Mouse (Mus musculus) midbrain, embryonic 11.5 days (tissue): ENCODE measurements around the gene Lrrc25. TPM values are rescaled to one million over a fixed set of nuclear protein-coding genes. Genes with fewer than 3 reads are reported as not detected.

Experiments
- ATAC-seq: fragments of 200-750 bp; cut with Nextera tagmentation; 2 replicates; pipeline ENCODE4 v1.8.0; 2017; ENCODE audit warnings: moderate TSS enrichment, moderate library complexity; ENCODE audit not compliant: low FRiP score
- DNase-seq: peaks from one replicate; pipeline ENCODE4 v3.0.0; 2015; ENCODE audit warnings: low spot score; ENCODE audit errors: missing footprints
- H3K27ac ChIP-seq: fragments of 300-500 bp; sonication (generic); 2 replicates; pipeline ENCODE4 v1.5.1; 2014; ENCODE audit warnings: low read depth, low read length
- H3K27me3 ChIP-seq: fragments of 300-500 bp; sonication (generic); 2 replicates; pipeline ENCODE4 v1.6.1; 2014; ENCODE audit warnings: mild to moderate bottlenecking, low read length, moderate library complexity, mixed read lengths; ENCODE audit not compliant: control insufficient read depth, insufficient read depth
- H3K36me3 ChIP-seq: fragments of 300-500 bp; sonication (generic); 2 replicates; pipeline ENCODE4 v1.6.1; 2014; ENCODE audit warnings: mild to moderate bottlenecking, low read length, moderate library complexity, mixed read lengths; ENCODE audit not compliant: control insufficient read depth, insufficient read depth
- H3K4me1 ChIP-seq: fragments of 300-500 bp; sonication (generic); 2 replicates; pipeline ENCODE4 v1.6.1; 2014; ENCODE audit warnings: low read length; ENCODE audit not compliant: control insufficient read depth, insufficient read depth
- H3K4me2 ChIP-seq: fragments of 300-500 bp; sonication (generic); 2 replicates; pipeline ENCODE4 v1.6.1; 2014; ENCODE audit warnings: mild to moderate bottlenecking, moderate library complexity
- H3K4me3 ChIP-seq: fragments of 300-500 bp; sonication (generic); 2 replicates; pipeline ENCODE4 v1.5.1; 2014; ENCODE audit warnings: low read depth, low read length
- H3K9ac ChIP-seq: fragments of 300-500 bp; sonication (generic); 2 replicates; pipeline ENCODE4 v1.6.1; 2014; ENCODE audit warnings: low read length
- H3K9me3 ChIP-seq: fragments of 300-500 bp; sonication (generic); 2 replicates; pipeline ENCODE4 v1.6.1; 2016; ENCODE audit warnings: low read length; ENCODE audit not compliant: control insufficient read depth
- WGBS: fragments of 180-500 bp; shearing (Covaris S2); extraction: QIAGEN DNeasy Blood & Tissue Kit; methylation state at CpG from one replicate; pipeline ENCODE4 v1.1.7; 2014; 5-methylcytosine and 5-hydroxymethylcytosine counted together
- polyA plus RNA-seq: library from polyadenylated mRNA; unstranded; fragments of >200 nt; fragmentation: Nextera tagmentation; extraction: Ambion mirVana; gene quantifications from 2 replicates; pipeline ENCODE4 v1.2.1, GENCODE M21; 2014

The Lrrc25 gene
- polyA plus RNA-seq, 1 experiment from 2014 or later = 1.2 TPM

DNA sequence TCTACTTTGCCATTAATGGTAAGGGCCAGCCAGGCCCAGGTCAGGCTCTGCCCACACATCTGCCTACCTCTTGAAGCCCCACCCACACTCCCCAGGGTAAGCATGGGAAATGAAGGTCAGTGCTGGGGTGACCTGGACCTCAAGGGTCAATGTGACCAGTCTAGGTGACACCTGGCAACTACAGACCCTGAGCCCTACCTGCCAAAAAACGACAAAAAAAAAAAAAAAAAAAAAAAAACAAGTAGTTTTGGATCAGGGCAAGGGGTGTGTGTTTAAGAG, 32.1 kb downstream of the Lrrc25 start:
- Histone ChIP-seq H3K27ac (no peak overlapping the region), H3K4me3 (no peak overlapping the region), H3K36me3 (peaks cover 12% of the 10 kb centered on the region), H3K4me2 (no peak overlapping the region), H3K27me3 (no peaks in the 10 kb centered on the region), H3K9me3 (no peaks in the 10 kb centered on the region), H3K9ac (no peak overlapping the region), H3K4me1 (peaks cover 10% of the 10 kb centered on the region)
- WGBS = 33% methylated on average over 1 of the region's 1 CpGs
- DNase-seq = no peak
- ATAC-seq = no peak

DNA sequence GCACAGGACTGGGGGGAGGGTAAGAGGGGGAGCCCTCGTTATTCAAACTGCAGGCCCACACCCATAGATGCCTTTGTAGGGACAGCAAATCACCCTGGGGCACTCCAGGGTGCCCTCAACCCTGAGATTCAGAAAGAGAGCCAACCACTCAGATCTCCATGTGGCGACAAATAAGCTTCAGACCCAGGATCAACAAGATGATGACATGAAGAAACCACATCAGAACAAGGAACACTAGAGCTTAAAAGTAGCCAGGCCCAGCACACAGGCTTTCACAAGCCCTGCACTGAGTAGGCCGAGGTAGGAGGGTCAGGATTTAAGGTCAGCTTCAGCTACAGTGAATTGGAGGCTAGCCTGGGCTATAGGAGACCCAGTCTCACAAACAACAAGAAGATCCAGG, 33.0 kb downstream of the Lrrc25 start:
- Histone ChIP-seq H3K27ac (no peak overlapping the region; the same call in 1 of the 2 replicates), H3K9ac (0 out of 2 replicates have a peak overlapping the region, but pooled peaks have one; percentile 16), H3K9me3 (no peaks in the 10 kb centered on the region), H3K36me3 (peaks cover 12% of the 10 kb centered on the region), H3K4me3 (no peak overlapping the region), H3K27me3 (no peaks in the 10 kb centered on the region), H3K4me2 (no peak overlapping the region), H3K4me1 (peaks cover 12% of the 10 kb centered on the region)
- WGBS = 66% methylated on average over 3 of the region's 3 CpGs
- no peak for DNase-seq
- ATAC-seq = no peak

- DNase-seq = no peak
- no peak overlapping the region for H3K9ac ChIP-seq
These were observed 33.4 kb downstream of the Lrrc25 start for GRCm38 (mm10) chr8:70649324-70649723.

DNA sequence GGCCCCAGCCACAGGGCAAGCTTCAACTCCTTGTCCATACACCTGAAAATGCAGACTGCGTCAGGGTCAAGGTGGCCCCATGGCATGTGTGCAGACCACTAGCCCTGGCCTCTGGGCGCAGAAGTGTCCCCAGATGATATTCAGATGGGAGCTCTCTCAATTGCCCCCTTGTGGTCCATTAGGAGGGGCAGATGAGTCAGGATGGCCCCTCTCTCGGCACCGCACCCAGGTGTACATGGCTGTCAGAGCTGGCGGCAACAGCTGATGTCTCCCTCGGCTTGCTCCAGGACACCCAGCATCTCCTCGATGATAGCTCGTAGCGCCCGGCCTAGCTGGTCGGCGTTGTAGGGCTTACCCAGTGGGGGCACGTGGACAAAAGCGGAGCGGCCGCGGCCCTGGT, 34.4 kb downstream of the Lrrc25 start:
- 94% methylated on average over 17 of the region's 17 CpGs for WGBS
- no peak overlapping the region for H3K9ac ChIP-seq
- no peaks in the 10 kb centered on the region for H3K9me3 ChIP-seq
- H3K27ac ChIP-seq = no peak overlapping the region
- no peaks in the 10 kb centered on the region for H3K27me3 ChIP-seq
- ATAC-seq (no peak), DNase-seq (no peak)
- peaks cover 21% of the 10 kb centered on the region for H3K4me1 ChIP-seq
- no peak overlapping the region for H3K4me3 ChIP-seq
- H3K36me3 ChIP-seq = peaks cover 12% of the 10 kb centered on the region
- H3K4me2 ChIP-seq = no peak overlapping the region

More at GRCm38 (mm10) chr8:70649324-70649723, 33.4 kb downstream of the Lrrc25 start:
- 84% methylated on average over 4 of the region's 4 CpGs for WGBS
- Histone ChIP-seq H3K4me3 (no peak overlapping the region), H3K4me1 (peaks cover 12% of the 10 kb centered on the region), H3K9me3 (no peaks in the 10 kb centered on the region), H3K27me3 (no peaks in the 10 kb centered on the region), H3K36me3 (peaks cover 12% of the 10 kb centered on the region), H3K27ac (no peak overlapping the region; the same call in 1 of the 2 replicates), H3K4me2 (no peak overlapping the region)
- peak; percentile 27 for ATAC-seq

DNA sequence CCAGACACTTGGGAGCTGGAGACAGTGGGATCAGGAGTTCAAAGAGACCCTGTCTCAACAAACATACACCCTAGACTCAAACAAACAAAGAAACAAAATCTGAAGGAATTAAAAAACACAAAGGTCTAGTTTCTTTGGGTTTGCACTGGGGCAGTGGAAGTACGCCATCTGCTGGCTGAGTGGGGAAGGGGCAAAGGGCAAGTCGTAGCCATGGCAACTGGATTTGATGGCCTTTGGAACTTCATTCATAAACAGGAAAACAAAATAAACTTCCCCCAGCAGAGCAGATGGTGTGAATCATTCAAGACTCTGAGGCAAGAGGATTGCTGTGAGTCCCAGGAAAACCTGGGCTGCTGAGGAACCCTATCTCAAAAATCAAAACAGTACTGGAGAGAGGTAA, 37.3 kb downstream of the Lrrc25 start:
- DNase-seq (peak; percentile 95), ATAC-seq (no peak)
- Histone ChIP-seq H3K9ac (no peak overlapping the region), H3K27ac (0 out of 2 replicates have a peak overlapping the region, but pooled peaks have one; percentile 10), H3K4me1 (peaks cover 35% of the 10 kb centered on the region), H3K4me2 (no peak overlapping the region), H3K9me3 (no peaks in the 10 kb centered on the region), H3K27me3 (no peaks in the 10 kb centered on the region), H3K36me3 (peaks cover 12% of the 10 kb centered on the region), H3K4me3 (no peak overlapping the region)
- 58% methylated on average over 2 of the region's 2 CpGs for WGBS

DNA sequence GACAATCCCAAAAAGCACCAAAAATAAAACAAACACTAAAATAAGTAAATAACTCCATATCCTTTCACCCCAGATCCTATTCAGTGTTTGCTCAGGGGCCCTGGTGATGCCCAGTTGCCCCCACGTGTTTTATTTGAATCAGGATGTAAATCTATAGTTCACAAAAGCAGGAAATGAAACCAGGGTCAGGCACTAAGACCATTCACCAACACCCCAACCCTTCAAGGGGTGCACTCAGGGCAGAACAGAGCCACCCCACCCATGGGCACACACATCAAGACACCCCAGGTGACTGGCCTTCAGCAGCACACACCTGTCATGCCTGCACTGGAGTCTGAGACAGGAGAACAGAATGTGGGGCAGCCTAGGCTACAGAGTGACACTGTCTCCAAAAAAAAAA, 38.2 kb downstream of the Lrrc25 start:
- DNase-seq (no peak), ATAC-seq (no peak)
- no peak overlapping the region for H3K4me2 ChIP-seq
- H3K9me3 ChIP-seq = no peaks in the 10 kb centered on the region
- no peak overlapping the region for H3K4me3 ChIP-seq
- H3K4me1 ChIP-seq = peaks cover 44% of the 10 kb centered on the region
- H3K27ac ChIP-seq = no peak overlapping the region
- H3K36me3 ChIP-seq = peaks cover 12% of the 10 kb centered on the region
- 85% methylated on average over 1 of the region's 1 CpGs for WGBS
- no peak overlapping the region for H3K9ac ChIP-seq
- no peaks in the 10 kb centered on the region for H3K27me3 ChIP-seq

DNA sequence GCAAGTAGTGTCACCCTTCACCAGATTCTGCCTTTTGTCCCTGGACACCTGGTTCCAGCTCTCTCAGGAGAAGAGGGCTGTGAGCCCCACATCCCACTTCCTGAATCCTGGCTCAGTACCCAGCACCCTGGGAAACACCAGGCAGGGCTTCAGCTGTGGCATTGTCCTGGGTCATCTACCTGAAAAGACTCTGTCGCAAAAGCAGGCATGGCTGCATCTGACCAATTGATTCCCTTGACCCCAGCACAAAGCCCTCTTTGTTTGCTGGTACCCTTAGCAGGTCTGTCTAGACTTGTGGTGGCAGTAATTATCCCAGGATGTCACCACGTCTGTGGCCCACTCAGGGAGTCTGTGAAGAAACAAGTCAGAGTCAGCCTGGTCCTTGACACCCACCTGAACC, 39.5 kb downstream of the Lrrc25 start:
- ATAC-seq = no peak
- Histone ChIP-seq H3K27me3 (no peaks in the 10 kb centered on the region), H3K9me3 (no peaks in the 10 kb centered on the region), H3K4me1 (peaks cover 47% of the 10 kb centered on the region), H3K9ac (peak overlapping the region; percentile 41), H3K27ac (peak overlapping the region; percentile 96), H3K4me3 (no peak overlapping the region), H3K36me3 (peaks cover 3% of the 10 kb centered on the region; the same call in 1 of the 2 replicates), H3K4me2 (peak overlapping the region; percentile 17; the same call in 1 of the 2 replicates)
- no peak for DNase-seq
- 12% methylated on average over 2 of the region's 2 CpGs for WGBS

GRCm38 (mm10) chr8:70656193-70656790, 40.3 kb downstream of the Lrrc25 start:
- DNase-seq (peak; percentile 93), ATAC-seq (peak; percentile 60)
- Histone ChIP-seq H3K9me3 (no peaks in the 10 kb centered on the region), H3K4me2 (0 out of 2 replicates have a peak overlapping the region, but pooled peaks have one; percentile 17), H3K27me3 (no peaks in the 10 kb centered on the region), H3K36me3 (0 out of 2 replicates have a peak, but pooled peaks cover 2% of the 10 kb centered on the region), H3K4me1 (peaks cover 48% of the 10 kb centered on the region), H3K9ac (peak overlapping the region; percentile 41), H3K27ac (peak overlapping the region; percentile 96), H3K4me3 (no peak overlapping the region)
- WGBS = 29% methylated on average over 13 of the region's 13 CpGs

DNA sequence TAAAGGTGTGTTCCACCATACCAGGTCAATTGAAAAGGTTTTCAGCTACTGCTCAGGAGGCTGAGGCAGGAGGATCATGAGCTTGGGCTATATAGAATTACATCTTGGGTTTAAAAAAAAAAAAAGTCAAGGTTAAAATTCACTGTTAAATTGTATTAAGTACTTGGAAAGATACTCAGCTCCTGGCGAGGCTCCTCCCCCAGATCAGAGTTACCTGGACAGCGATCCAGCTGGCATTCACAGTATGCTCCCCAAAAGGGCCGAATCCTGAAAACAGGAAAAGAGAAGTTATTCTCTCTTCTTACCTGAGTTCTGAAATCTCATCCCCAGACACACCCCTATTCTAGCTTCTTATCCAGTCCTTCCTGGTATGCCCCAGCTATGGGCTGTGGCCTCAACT, 41.3 kb downstream of the Lrrc25 start:
- ATAC-seq = no peak
- Histone ChIP-seq H3K27ac (peak overlapping the region; percentile 96), H3K36me3 (0 out of 2 replicates have a peak, but pooled peaks cover 2% of the 10 kb centered on the region), H3K4me1 (peaks cover 48% of the 10 kb centered on the region), H3K4me3 (peak overlapping the region; percentile 79; the same call in 1 of the 2 replicates), H3K27me3 (no peaks in the 10 kb centered on the region), H3K9me3 (no peaks in the 10 kb centered on the region), H3K4me2 (peak overlapping the region; percentile 91), H3K9ac (peak overlapping the region; percentile 82; the same call in 1 of the 2 replicates)
- DNase-seq = no peak
- WGBS = 96% methylated on average over 3 of the region's 3 CpGs
